Mouse (Mus musculus) cerebellum, adult 2 months (tissue): ENCODE measurements around the gene Uhrf2. TPM values are rescaled to one million over a fixed set of nuclear protein-coding genes. Genes with fewer than 3 reads are reported as not detected.

Source experiments
- DNase-seq, 2 experiments: peaks; one replicate each; pipeline ENCODE4 v3.0.0; 2021
- H3K27ac ChIP-seq: fragments of 200-500 bp; 2 replicates; pipeline ENCODE4 v1.5.1; 2012; ENCODE audit warnings: low read length, control low read depth, inconsistent platforms; ENCODE audit not compliant: insufficient read depth
- H3K27me3 ChIP-seq: fragments of 200-500 bp; 2 replicates; pipeline ENCODE4 v1.6.1; 2012; ENCODE audit warnings: inconsistent platforms, mild to moderate bottlenecking, low read length, moderate library complexity; ENCODE audit not compliant: control insufficient read depth, insufficient read depth
- H3K4me1 ChIP-seq: fragments of 200-500 bp; 2 replicates; pipeline ENCODE4 v1.6.1; 2011; ENCODE audit warnings: low read length; ENCODE audit not compliant: control insufficient read depth, insufficient read depth
- H3K4me3 ChIP-seq: fragments of 200-500 bp; replicated peaks from 2 replicates; pipeline ENCODE3; 2011; ENCODE audit warnings: mild to moderate bottlenecking, low read depth, low read length, control low read depth; ENCODE audit not compliant: insufficient read depth
- CTCF ChIP-seq: fragments of 200-500 bp; IDR thresholded peaks from 2 replicates; pipeline ENCODE4 v1.5.1; 2011; ENCODE audit warnings: low read depth, mild to moderate bottlenecking, control low read depth, low read length, moderate library complexity, borderline replicate concordance; ENCODE audit not compliant: insufficient read depth
- POLR2A ChIP-seq: fragments of 200-500 bp; IDR thresholded peaks from 2 replicates; pipeline ENCODE4 v1.6.1; 2011; ENCODE audit warnings: low read length, control low read depth, borderline replicate concordance; ENCODE audit not compliant: insufficient read depth
- WGBS: fragments of 180-500 bp; shearing (Covaris S2); methylation state at CpG from one replicate; pipeline ENCODE4 v1.1.7; 2018; 5-methylcytosine and 5-hydroxymethylcytosine counted together
- polyA plus RNA-seq: library from polyadenylated mRNA; depleted of rRNA; stranded (reverse); fragments of >200 nt; gene quantifications from 2 replicates; pipeline ENCODE4 v1.2.3, GENCODE M21; 2012

The Uhrf2 gene
- polyA plus RNA-seq, 1 experiment: 62.1 TPM

- no peak overlapping the region for H3K4me3 ChIP-seq
- H3K27ac ChIP-seq: no peak overlapping the region
- no peaks in the 10 kb centered on the region for H3K4me1 ChIP-seq
- DNase-seq: no peak
- no peaks in the 10 kb centered on the region for H3K27me3 ChIP-seq
- 77% methylated on average over 6 of the region's 6 CpGs for WGBS
- TF ChIP-seq POLR2A (no peak), CTCF (no peak)
Observed at GRCm38 (mm10) chr19:30090163-30090562, 59.9 kb downstream of the Uhrf2 start.

DNA sequence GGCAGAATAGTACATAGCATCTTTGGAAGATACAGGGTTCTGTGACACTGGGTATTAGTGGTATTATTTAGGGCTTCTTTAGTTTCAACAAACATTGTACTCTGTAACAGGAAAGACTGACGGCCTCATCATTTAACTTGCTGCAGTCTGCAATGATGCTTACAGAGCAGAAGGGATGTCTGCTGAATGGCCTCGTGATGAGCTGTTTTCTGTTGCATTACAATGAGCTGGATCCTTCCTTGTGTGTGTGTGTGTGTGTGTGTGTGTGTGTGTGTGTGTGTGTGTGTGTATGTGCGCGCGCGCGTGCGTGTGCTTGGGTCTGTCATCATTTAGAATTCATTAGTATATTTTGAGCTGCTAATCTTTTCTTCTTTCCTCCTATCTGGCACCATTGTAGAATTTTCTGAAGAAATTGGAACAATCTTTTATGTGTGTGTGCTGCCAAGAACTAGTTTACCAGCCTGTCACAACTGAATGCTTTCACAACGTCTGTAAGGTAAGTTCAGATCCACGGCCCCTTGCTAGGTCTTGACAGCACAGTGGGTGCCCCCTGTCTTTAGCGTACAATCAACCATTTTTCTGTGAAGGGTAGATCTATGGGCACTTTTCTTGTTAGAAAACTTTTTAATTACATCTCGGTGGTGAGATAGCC lies 61.5 kb downstream of the Uhrf2 start:
- no peak for DNase-seq
- H3K4me1 ChIP-seq: no peaks in the 10 kb centered on the region
- TF ChIP-seq POLR2A (no peak), CTCF (no peak)
- H3K4me3 ChIP-seq: no peak overlapping the region
- WGBS: 77% methylated on average over 12 of the region's 12 CpGs
- no peaks in the 10 kb centered on the region for H3K27me3 ChIP-seq
- H3K27ac ChIP-seq: no peak overlapping the region

- no peaks in the 10 kb centered on the region for H3K4me1 ChIP-seq
- no peak overlapping the region for H3K4me3 ChIP-seq
- 52% methylated on average over 3 of the region's 3 CpGs for WGBS
- DNase-seq: no peak
- no peak for TF ChIP-seq CTCF
- no peak for TF ChIP-seq POLR2A
- no peak overlapping the region for H3K27ac ChIP-seq
- no peaks in the 10 kb centered on the region for H3K27me3 ChIP-seq
Observed at GRCm38 (mm10) chr19:30096186-30096585, 65.9 kb downstream of the Uhrf2 start.

DNA sequence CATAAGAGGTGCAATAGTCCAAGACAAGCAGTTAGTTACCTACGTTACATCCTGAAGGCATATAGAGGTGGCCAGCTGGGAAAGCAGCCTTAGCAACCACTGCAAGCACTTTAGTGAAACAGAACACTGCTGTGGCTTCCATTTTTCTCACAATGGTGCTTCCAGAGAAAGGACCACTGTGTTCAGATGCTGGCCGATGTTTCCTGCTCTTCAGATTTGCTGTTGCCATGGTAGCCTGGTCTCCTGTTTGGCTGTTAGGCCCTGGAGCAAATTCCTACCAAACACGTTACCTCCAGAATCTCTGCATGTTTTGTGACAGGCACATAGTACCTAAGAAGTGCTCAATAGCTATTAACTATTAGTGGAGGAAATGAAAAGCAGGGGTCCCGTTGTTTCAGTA lies 66.7 kb downstream of the Uhrf2 start:
- DNase-seq: no peak
- no peak for TF ChIP-seq CTCF
- no peak for TF ChIP-seq POLR2A
- no peaks in the 10 kb centered on the region for H3K4me1 ChIP-seq
- WGBS: 69% methylated on average over 4 of the region's 4 CpGs
- no peaks in the 10 kb centered on the region for H3K27me3 ChIP-seq
- no peak overlapping the region for H3K4me3 ChIP-seq
- no peak overlapping the region for H3K27ac ChIP-seq

GRCm38 (mm10) chr19:30100571-30100970 lies 70.3 kb downstream of the Uhrf2 start:
- no peak for DNase-seq
- Histone ChIP-seq H3K27me3 (no peaks in the 10 kb centered on the region), H3K4me1 (no peaks in the 10 kb centered on the region), H3K4me3 (no peak overlapping the region), H3K27ac (no peak overlapping the region)
- no peak for TF ChIP-seq CTCF
- no peak for TF ChIP-seq POLR2A
- WGBS: 95% methylated on average over 12 of the region's 12 CpGs

GRCm38 (mm10) chr19:30102620-30103019 lies 72.3 kb downstream of the Uhrf2 start:
- Histone ChIP-seq H3K27ac (no peak overlapping the region), H3K27me3 (no peaks in the 10 kb centered on the region), H3K4me1 (no peaks in the 10 kb centered on the region), H3K4me3 (no peak overlapping the region)
- TF ChIP-seq CTCF: no peak
- no peak for TF ChIP-seq POLR2A
- WGBS: 77% methylated on average over 6 of the region's 6 CpGs
- no peak for DNase-seq

GRCm38 (mm10) chr19:30105045-30105842 lies 74.9 kb downstream of the Uhrf2 start:
- TF ChIP-seq POLR2A (no peak), CTCF (no peak)
- no peak for DNase-seq
- Histone ChIP-seq H3K4me3 (no peak overlapping the region), H3K4me1 (no peaks in the 10 kb centered on the region), H3K27ac (no peak overlapping the region), H3K27me3 (no peaks in the 10 kb centered on the region)
- WGBS: 73% methylated on average over 6 of the region's 6 CpGs

GRCm38 (mm10) chr19:30107221-30107845 lies 77.0 kb downstream of the Uhrf2 start:
- no peak for TF ChIP-seq POLR2A
- no peak for DNase-seq
- H3K27ac ChIP-seq: no peak overlapping the region
- no peaks in the 10 kb centered on the region for H3K4me1 ChIP-seq
- no peak overlapping the region for H3K4me3 ChIP-seq
- no peaks in the 10 kb centered on the region for H3K27me3 ChIP-seq
- WGBS: 80% methylated on average over 10 of the region's 10 CpGs
